Mouse (Mus musculus) cerebral cortex, adult 2 months (tissue): ENCODE results near the gene Gatd1.

Experiments used
- WGBS: fragments of 180-500 bp; shearing (Covaris S2); methylation state at CpG from one replicate; pipeline ENCODE4 v1.1.7; 2018; 5-methylcytosine and 5-hydroxymethylcytosine counted together

Gene Gatd1

DNA sequence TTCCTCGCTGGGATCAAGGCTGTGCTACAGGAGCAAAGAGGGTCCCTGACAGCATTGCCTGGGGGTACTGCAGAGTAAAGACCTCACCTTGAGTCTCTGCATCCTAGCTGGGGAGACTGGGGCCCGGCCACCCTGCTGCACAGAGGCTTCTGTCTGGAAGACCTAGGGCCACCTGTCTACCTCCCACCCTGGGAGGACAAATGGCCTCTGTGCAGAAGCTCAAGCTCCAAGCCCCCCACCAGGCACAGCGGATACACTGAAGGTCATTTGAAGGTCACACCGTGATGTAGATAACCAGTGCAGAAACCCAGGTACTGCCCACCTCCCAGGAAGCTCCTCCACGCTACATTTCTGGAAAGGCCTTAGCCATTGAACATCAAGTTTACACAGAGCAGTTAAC lies 14.8 kb upstream of the Gatd1 start:
- 42% methylated on average over 5 of the region's 5 CpGs for WGBS

DNA sequence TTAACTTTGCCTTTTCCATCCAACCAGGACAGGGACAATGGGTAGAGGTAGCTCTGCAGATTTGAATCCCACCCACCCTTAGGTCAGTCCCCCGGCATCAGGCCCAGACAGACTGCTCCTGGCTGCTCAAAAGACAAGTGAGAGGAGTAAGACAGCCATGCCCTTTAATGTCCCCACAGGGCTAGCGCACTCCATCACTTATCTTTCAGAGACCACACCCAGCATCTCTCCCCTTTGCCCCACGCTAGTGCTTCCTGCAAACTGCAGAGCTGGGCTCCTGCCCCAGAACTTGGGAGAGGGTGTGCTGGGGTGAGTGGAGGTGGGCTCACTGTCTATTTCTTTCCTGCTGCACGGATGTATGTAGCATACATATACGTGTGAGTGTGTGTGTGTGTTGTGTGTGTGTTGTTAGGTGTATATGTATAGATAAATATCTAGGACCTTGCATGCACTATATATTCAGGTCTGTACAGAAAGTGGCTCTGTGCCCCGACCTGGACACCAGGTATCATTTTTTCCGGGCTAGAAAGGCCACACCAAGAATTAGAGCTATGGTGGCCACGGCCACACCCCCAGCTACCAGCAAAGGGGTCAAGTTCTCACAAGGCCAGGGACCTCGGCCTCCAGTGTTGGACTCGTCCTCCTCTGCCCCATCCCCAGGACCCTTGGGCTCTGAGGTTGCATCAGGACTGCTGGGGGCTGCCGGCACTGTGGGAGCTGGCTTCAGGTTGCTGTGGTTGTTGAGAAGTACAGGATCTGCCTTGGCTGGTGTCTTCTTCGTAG lies 13.2 kb upstream of the Gatd1 start:
- 86% methylated on average over 12 of the region's 12 CpGs for WGBS

DNA sequence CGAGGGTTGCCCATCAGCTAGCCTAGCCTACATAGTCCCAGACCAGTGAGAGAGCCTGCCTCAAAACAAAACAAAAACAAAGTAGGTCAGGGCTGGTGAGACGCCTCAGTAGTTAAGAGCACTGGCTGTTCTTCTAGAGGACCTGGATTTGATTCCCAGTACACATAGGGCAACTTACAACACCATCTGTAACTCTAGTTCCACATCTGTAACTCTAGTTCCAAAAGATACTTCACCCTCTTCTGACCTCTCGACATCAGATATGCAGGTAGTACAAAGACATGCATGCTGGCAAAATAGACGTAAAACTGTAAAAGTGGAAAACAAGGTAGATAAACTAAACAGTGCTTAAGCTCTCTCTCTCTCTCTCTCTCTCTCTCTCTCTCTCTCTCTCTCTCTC lies 9.9 kb upstream of the Gatd1 start:
- 77% methylated on average over 4 of the region's 4 CpGs for WGBS

GRCm38 (mm10) chr7:141420030-141420702 lies 6.2 kb upstream of the Gatd1 start:
- WGBS: 87% methylated on average over 9 of the region's 9 CpGs

DNA sequence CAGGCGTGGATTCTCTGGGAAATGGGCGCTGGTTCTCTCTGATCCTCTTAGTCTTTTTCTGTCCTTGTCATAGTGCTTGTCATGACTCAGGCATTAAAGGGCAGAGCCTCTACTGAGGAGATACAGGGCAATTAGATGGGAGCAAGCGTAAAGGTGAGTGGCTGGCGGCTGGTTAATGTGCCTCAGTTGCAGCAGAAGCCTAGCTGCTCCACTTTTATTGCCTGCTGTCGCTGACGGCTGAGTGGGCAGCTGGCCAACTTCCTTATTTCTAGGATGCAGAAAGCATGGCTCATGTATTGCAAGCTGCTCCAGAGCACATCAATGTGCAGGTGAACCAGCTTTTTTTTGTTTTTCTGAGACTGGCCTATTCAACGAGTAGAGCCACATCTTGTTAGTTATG lies 5.0 kb upstream of the Gatd1 start:
- WGBS: 47% methylated on average over 7 of the region's 7 CpGs

DNA sequence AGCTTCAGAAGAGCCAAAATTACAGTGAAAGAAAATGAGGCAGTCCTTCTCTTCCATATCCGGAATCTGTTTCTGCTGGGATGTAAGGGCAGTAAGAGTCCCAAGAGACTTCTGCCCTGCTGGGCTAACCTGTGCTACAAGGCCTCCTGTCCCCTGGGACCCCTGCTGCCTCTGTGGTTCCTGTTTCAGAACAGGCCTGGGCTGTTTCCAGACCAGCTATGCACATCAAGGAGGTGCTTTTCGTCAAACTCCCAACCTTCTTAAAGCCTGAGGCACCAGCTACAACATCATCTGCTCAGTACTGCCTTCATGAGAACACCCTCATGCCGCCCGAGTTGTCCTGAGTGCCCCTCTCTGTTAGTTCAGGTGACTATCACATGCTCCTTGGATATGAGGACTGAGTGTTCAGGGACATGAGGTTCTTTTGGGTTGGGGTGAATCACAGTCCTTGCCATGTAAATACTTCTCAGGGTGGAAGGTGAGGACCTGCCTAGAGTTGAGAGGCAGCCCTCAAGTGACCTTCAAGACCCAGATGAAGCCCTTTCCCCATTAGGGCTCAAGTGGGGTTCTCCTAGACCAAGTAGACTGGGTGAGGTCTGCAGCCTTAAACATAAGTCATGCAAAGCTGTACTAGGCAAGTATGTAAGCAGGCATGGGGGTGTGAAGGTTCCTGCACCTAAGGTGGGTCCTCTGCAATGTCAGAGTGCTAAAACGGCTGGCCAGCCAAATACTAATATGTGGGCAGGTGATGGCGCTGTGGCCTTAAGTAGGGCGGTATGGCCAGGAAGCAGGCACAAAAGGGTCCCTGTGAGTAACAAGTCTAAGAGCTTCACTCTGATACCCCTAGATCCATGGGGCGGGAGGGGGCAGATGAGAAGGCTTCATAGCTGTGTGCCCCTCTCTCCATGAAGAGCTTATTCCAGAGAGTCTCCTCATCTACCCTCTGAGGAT lies 4.1 kb upstream of the Gatd1 start:
- whole genome bisulfite sequencing: 80% methylated on average over 8 of the region's 8 CpGs

- 89% methylated on average over 6 of the region's 6 CpGs for WGBS
Observed at GRCm38 (mm10) chr7:141416144-141416841, 2.4 kb upstream of the Gatd1 start.

DNA sequence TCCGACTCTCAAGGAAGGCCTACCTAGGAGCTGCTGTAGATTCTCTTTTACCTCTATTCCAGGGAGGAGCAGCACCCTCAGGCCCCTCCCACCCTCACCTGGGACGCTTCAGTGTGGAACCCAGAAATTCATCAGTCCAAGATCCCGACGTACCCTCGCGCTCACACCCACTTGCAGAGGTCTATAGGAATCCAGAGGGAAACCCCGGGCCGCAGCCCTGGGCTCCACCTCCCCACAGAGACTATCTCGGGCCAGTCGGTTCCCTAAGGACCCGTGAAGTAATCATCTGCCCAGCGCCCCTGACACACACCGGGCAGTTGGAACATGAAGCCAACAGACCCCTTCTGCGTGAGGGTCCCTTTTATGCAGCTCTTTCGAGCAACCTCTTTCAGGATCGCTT lies 605 bp downstream of the Gatd1 start:
- WGBS: 3% methylated on average over 16 of the region's 16 CpGs

DNA sequence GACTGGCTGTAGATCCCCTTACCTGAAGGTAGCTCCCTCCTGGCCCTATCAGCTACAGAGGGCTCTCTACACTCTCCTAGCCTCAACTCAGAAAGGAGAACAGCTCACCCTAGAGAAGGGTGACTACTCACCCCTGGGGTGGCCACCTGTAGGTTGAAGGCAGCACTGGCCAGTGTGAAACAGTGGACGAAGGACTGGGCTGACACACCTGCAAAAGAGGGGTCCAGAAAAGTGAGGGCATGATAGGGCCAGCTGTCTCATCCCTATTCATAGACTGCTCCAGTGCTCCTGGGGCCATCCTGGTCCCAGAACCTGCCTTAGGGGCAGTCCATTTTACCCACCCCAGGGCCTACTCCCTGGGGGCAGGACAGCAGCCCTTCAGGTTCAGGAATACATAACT lies 2.3 kb downstream of the Gatd1 start:
- whole genome bisulfite sequencing: 95% methylated on average over 1 of the region's 1 CpGs

DNA sequence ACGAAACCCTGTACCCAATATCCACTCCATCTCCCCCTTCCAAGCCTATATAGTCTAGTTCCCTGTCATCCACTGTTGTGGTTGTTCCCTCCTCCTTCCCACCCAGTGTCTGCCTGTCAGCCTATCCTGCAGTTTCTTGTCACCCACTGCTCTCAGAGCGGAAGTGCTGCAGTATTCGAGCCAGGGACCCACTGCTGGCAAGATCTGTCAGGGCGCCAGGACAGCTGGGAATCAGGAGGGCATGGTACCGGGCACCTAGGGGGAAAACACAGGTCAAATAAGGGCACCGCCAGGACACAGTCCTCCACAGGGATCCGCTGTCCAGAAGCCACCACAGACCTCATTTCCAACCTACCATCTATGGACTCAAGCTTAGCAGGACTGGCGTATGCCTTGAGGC lies 3.3 kb downstream of the Gatd1 start:
- 81% methylated on average over 8 of the region's 8 CpGs for WGBS

- WGBS: 6% methylated on average over 11 of the region's 11 CpGs
Observed at GRCm38 (mm10) chr7:141408833-141409232, 5.1 kb downstream of the Gatd1 start.

DNA sequence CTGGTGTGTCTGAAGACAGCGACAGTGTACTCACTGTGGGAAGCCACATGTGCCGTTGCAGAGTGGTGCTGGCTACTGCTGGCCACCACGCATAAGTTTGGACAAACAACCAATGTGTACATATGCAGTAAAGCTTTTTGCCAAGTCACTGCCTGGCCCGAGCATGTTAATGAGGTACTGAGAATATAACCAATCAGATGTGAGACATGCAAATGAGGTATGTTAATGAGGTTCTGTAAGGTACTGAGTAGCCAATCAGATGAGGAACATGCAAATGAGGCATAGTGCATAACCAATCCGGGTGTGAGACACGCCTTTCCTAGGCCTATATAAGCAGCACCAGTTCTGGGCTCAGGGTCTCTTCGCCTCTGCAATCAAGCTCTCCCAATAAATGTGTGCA lies 6.3 kb downstream of the Gatd1 start:
- WGBS: 94% methylated on average over 7 of the region's 7 CpGs

DNA sequence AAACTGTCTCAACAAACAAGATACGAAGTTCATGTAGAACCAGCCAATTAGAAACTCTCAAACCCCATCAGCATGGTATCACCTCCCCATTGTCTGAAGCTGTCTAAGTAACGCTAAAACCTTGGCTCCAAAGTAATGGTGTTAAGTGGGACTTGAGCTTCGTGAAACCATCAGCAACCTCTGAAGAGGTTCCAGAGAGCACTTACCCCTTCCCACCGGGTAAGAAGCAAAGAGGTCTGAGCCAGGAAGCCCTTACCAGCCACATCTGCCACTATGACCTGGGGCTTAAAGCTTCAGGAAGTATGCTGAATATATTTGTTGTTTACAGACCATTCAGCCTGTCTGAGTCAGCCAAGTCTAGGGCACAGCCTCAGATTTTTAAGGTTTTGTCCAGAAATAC lies 8.5 kb downstream of the Gatd1 start:
- 72% methylated on average over 4 of the region's 4 CpGs for WGBS

- 32% methylated on average over 5 of the region's 5 CpGs for WGBS
Observed at GRCm38 (mm10) chr7:141403305-141403704, 10.6 kb downstream of the Gatd1 start.

DNA sequence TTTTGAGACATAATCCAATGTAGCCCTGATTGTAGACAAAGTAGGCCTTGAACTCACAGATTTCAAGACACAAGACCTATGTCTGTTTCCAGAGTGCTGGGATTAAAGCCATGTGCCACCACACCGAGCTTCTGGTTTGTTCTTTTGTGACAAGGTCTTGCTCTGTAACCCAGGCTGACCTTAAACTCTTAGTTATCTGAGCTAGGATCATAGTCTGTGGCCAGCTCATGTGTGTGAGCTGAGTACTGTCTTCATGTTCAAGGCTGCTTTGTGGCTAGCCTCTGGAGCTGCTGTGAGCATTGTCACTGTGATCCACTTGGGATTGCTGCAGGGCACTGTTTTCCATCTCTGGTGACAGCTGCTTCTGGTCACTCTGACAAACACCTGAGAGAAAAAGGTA lies 18.6 kb downstream of the Gatd1 start:
- 68% methylated on average over 1 of the region's 1 CpGs for WGBS

DNA sequence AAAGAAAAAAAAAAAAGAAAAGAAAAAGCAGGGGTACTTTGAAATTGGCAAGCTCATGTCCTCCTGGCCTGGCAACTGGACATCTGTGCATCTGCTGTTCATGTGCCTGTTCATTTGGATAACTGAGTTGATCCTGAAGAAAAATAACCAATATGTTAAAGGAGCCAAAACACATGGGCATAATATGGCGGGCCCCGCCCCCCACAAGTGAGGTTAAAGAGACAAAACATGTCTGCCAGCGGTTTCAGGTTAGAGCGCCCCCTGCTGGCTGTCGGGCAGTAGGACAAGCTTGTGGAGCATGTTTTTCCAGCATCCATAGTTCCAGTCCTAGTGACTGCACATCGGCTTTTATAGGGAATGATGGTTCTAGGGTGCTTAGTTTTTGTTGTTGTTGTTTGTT lies 19.2 kb downstream of the Gatd1 start:
- WGBS: 17% methylated on average over 6 of the region's 6 CpGs

GRCm38 (mm10) chr7:141394158-141394557 lies 19.8 kb downstream of the Gatd1 start:
- 85% methylated on average over 7 of the region's 7 CpGs for WGBS

DNA sequence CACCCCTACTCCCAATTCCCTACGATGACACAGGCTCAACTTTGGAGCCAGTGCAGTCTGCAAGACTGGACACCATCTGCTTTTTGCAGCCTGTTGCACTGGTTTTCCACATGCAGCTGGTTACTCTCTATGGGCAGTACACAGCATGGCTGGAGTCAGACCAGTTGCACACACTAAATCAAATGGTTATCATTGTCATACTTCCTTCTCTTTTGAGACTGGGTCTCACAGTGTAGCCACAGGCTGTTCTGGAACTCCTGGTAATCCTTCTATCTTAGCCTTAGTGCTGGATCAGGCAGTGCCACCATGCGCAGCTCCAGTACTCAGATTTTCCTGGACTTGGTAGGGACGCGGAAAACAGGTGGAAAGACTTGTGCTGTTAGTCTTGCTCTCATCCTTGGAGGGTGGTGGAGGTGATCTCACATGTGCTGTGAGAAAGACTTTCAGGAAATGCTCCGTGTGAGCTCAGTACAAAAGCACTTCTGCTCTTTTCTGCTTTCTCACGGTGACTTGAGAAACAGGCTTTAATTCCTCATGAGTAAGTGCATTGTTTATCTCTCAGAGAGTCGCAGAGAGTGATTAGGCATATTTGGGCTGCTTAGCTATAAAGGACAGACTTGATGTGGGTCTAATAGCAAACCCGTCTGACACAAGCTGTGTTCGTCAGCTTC lies 21.2 kb downstream of the Gatd1 start:
- 9% methylated on average over 9 of the region's 9 CpGs for WGBS

GRCm38 (mm10) chr7:141391625-141392551 lies 22.0 kb downstream of the Gatd1 start, which contains the start of gene Taldo1:
Gene Taldo1 (plus strand): TSS chr7:141392199.
- under 1% methylated on average over 57 of the region's 57 CpGs for WGBS
